Mouse (Mus musculus) mouse trophoblast stem cell (cell line): ENCODE results near the gene Rundc1.
"Not testable (repeated sequence)": the region's sequence is repeated elsewhere in the genome, so short reads cannot be mapped to it uniquely, and the experiment has no call there.

ENCODE experiments used
- in situ Hi-C, 2 experiments: fragments of 300-500 bp; cut with MseI, MboI; formaldehyde crosslinking; loops; 2 replicates in 1 of 2; 3 replicates in 1 of 2; pipeline ENCODE4 v1.15.1; 2025

Gene Rundc1

DNA sequence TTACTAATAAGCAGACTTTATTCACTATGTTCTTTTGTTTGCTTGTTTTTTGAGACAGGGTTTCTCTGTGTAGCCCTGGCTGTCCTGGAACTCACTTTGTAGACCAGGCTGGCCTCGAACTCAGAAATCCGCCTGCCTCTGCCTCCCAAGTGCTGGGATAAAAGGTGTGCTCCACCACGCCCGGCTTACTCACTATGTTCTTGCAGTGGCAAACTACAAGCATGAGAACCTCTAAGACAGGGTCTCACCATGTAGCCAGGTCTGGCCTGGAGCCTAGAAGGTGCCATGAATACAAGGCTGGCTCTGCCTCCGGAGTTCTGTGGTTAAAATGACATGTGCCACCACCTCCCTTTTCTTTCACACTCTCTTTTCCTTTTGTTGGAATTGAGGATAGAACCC, 41.7 kb downstream of the Rundc1 start:
- in situ Hi-C loops: not testable (repeated sequence)

DNA sequence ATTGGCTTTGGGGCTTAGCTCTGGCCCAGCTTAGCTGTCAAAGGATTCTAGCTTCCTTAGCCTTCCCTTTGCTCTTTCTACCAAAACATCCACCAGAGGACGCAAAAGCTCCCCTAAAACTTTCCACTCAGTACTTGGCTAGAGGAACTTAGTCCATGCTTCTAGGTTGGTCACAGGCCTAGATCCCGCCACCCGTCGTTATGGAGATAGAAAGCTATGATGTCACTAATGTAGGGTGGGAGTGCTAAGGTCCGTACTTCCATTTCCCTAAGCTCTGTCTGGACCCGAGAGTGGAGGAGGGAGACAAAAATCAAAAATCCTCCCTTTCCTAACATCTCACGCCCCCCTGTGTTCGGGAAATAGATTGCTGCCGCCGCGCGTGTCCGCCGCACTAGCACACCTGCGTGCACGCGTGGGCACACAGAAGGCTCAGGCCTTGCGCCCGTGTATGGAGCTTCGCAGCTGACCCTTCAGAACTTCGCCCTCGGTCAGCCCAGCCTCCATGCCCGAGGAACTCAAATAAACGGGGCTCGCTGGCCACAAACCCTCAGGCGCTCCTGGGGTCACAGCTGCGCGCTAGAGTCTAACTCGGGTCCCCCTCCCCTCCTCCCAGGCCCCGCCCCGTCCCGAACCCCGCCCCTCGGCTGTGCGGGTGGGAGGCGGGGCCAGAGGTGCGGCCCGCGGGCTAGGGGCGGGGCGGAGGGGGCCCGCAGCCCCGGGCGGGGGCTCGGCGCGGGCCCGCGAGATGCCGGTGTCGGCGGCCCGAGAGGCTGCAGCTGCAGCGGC, 42.8 kb downstream of the Rundc1 start:
- in situ Hi-C loops: no loop called here

DNA sequence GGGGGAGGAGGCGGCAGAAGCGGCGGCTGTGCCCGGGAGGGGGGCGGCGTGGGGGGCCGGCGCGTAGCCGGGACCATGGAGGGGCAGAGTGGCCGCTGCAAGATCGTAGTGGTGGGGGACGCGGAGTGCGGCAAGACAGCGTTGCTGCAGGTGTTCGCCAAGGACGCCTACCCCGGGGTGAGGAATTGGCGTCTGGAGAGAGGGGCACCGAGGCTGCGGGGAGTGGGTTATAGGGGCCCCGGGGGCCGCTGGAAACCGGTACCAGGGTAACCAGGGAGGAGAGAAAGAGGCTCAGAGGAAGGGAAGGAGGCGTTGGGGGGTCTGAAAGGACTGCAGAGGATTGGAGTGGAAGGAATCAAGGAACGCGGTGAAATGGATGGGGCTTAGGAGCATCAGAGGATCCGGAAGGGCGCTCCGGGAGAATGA, 43.4 kb downstream of the Rundc1 start:
- in situ Hi-C loops: no loop called here

DNA sequence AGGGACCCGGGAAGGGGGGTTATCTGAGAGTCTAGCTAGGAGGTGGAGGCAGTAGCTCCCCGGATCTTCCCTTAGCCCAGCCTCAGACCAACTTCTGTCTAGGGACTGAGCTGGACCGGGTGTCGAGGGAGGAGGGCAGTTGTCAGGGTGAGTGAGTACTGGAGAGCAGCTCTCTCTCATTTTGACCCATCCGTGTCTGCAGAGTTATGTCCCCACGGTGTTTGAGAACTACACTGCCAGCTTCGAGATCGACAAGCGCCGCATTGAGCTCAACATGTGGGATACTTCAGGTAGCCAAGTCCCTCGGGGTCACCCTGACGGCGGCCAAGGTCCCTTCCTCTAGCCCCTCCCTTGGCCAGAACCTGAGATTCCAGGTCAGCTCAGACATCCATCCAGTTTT, 43.8 kb downstream of the Rundc1 start:
- in situ Hi-C loops: no loop called here

GRCm38 (mm10) chr11:101469155-101469554, 44.3 kb downstream of the Rundc1 start:
- in situ Hi-C loops: no loop called here

DNA sequence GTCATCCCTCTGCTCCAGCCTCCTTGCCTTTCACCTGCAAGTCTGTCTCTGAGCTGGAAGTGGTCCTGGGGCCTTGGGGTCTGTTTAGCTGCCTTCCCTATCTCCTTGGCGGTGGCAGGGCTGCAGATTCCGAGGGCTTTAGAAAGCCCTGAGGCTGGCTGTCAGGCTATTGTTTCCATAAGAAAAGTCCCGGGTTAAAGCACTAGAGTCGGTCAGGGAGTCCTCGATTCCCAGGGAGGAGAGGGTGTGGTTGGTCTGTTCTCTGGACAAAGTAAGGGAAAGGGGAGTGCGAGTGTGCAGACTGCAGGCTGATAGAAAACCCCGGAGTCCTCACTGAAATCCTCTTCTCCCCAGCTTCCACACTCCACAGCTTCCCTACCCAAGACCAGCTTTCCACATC, 45.3 kb downstream of the Rundc1 start:
- in situ Hi-C loops: no loop called here

DNA sequence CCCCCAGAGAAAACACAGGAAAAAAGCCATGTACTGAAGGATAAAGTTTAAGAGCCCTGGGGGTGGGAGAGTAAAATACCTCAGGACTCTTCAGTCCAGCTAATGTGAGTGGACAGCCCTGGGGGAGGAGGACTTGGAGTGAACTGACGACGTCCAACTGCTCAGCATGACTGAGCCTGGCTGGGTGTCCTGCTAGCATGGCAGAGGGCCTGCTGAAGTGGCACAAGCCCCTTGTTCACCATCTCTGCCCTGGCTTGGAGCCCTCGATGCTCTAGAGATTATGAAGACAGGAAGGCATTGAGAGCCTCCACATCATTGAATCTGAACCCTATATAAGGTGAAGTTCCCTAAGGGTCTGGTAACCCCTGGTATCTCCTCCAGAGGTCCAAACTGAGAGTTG, 47.0 kb downstream of the Rundc1 start:
- in situ Hi-C loops: no loop called here

DNA sequence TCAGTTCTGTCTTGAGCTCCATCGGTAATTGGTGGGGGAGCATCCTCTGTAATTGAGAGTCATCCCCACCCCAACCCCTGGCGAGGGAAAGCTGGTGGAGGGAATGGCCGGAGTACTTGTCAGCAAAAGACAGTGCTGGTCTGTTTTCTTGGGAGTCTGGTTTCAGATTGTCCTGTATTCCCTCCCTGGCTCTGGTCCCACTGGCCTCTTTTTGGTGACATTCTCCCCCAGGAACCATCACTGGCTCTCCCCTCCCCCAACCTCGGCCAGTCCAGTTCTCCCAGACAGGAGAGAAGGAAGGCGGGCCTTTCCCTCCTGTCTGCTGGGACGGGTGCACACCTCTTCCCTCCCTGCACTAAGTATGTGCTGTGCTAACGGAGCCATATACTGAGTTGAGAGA, 47.5 kb downstream of the Rundc1 start:
- in situ Hi-C loops: no loop called here

GRCm38 (mm10) chr11:101473686-101474085, 48.8 kb downstream of the Rundc1 start:
- in situ Hi-C loops: not testable (repeated sequence)

GRCm38 (mm10) chr11:101474298-101474697, 49.4 kb downstream of the Rundc1 start:
- in situ Hi-C loops: no loop called here

GRCm38 (mm10) chr11:101476361-101476760, 51.5 kb downstream of the Rundc1 start:
- in situ Hi-C loops: not testable (repeated sequence)

GRCm38 (mm10) chr11:101477194-101477551, 52.3 kb downstream of the Rundc1 start:
- in situ Hi-C loops: no loop called here

GRCm38 (mm10) chr11:101477552-101478211, 52.8 kb downstream of the Rundc1 start:
- in situ Hi-C loops: no loop called here

DNA sequence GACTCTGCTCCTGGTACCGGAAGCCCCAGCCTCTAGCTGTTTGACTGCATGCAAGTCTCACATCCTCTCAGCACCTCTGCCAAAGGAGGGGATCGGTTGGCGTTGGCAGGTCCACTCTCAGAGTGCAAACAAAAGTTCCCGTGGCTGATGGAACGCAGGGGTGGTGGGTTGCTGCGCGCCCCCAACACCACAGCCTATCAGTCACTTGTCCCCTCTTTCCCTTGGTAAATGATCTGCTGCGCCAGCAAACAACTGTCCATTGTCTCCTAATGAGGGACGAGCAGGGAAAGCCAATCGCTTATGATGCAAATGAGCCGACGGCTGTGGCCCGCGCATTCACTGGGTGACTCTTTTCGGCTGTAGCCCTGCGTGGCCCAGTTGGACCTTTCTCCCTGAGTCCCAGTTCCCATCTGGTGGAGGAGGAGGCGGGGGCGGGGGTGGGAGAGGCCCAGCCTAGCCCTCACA, 54.3 kb downstream of the Rundc1 start:
- in situ Hi-C loops: no loop called here

DNA sequence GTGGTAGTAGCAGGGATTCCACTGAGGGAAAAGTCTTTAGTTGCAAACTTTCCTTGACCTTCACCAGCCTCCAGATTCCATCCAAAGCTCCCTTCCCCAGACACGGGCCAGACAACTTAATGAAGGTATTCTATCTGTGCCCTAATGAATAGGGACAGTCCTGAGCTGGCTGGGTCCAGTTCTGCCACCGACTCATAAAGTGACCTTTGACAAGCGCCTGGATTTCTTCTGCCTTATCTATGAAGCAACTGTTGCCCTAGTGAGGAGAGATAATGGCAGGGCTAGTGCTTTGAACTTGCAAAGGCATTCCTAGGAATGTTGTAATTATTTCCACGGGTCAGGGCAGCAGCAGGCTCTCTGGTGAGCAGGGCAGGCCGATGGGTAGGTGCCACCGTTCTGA, 56.0 kb downstream of the Rundc1 start:
- in situ Hi-C loops: no loop called here

- in situ Hi-C loops: no loop called here
Observed at GRCm38 (mm10) chr11:101483804-101484203, 58.9 kb downstream of the Rundc1 start.

DNA sequence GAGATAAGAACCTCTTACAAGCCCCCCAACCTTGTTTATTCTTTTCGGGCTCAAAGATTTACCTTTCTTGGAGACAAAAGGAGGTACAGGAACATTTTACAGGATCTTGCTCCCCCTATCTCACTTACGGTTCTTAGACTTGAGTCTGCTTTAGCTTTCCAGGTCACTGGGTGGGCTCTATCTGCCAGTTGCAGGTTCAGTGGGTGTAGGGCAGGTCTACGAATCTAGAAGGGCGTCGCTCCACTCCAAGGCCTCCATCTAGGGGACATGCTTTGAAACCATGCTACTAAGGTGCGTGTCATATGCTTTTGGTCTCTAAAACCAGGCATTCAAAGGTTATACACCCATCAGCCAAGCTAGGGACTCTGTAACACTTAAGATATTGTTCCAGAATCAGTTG, 59.4 kb downstream of the Rundc1 start:
- in situ Hi-C loops: no loop called here

DNA sequence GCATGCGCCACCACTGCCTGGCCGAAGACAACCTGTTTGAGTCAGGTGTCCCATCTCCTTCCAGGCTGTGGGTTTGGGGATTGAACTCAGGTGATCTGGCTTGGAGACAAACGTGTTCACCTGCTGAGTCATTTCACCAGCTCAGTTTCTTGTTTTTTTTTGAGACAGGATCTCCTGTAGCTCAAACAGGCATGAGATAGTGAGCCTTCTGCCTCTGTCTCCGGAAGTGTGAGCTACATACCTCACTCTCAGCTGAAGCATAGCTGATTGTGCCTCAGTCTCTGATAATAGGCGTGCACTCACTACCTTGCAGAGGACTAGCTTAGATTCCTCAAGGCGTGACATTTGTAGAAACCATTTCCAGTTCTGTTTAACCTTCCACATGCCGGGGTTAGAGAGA, 59.9 kb downstream of the Rundc1 start:
- in situ Hi-C loops: no loop called here
